Mouse (Mus musculus): ENCODE results near the gene Olfr1256.

Gene Olfr1256

GRCm38 (mm10) chr2:89841455-89841854 lies at the start of gene Olfr1256:
Gene Olfr1256, minus strand, starts transcription at chr2:89841555.
- in situ Hi-C loops (cut with MboI, MseI) = no loop called here

- in situ Hi-C loops (cut with MboI, MseI) = no loop called here
Observed at GRCm38 (mm10) chr2:89878137-89878536, 36.8 kb upstream of the Olfr1256 start, which contains the start of gene Olfr1257. Gene Olfr1257, plus strand, starts transcription at chr2:89878437.

- in situ Hi-C loops (cut with MboI, MseI) = no loop called here
Observed at GRCm38 (mm10) chr2:89849230-89849629, 7.9 kb upstream of the Olfr1256 start.

GRCm38 (mm10) chr2:89848105-89848504 lies 6.8 kb upstream of the Olfr1256 start, which contains the start of gene Olfr48:
Gene Olfr48, minus strand, starts transcription at chr2:89848205.
- in situ Hi-C loops (cut with MboI, MseI) = no loop called here

GRCm38 (mm10) chr2:89820216-89820615 lies 21.1 kb downstream of the Olfr1256 start:
- in situ Hi-C loops (cut with MboI, MseI) = no loop called here

GRCm38 (mm10) chr2:89811751-89812150 lies 29.6 kb downstream of the Olfr1256 start, which contains the start of gene Olfr1255:
Gene Olfr1255, plus strand, starts transcription at chr2:89812051.
- in situ Hi-C loops (cut with MboI, MseI) = no loop called here

- in situ Hi-C loops (cut with MboI, MseI) = no loop called here
Observed at GRCm38 (mm10) chr2:89810751-89811150, 30.6 kb downstream of the Olfr1256 start.

GRCm38 (mm10) chr2:89799583-89799982 lies 41.8 kb downstream of the Olfr1256 start:
- in situ Hi-C loops (cut with MboI, MseI) = no loop called here

GRCm38 (mm10) chr2:89793519-89793918 lies 47.8 kb downstream of the Olfr1256 start, which contains the start of gene Olfr1254:
Gene Olfr1254, minus strand, starts transcription at chr2:89793619.
- in situ Hi-C loops (cut with MboI, MseI) = no loop called here

All from T-helper 1 cell (primary cell).